Mouse (Mus musculus) neural tube, embryonic 11.5 days (tissue): Measurements from ENCODE around the gene Paqr6. TPM values are rescaled to one million over a fixed set of nuclear protein-coding genes. Genes with fewer than 3 reads are reported as not detected.
"Not testable (repeated sequence)": the region's sequence is repeated elsewhere in the genome, so short reads cannot be mapped to it uniquely, and the experiment has no call there.

ENCODE experiments used
- ATAC-seq: fragments of 200-750 bp; cut with Nextera tagmentation; 2 replicates; pipeline ENCODE4 v1.8.0; 2017; ENCODE audit warnings: moderate number of reproducible peaks, mild to moderate bottlenecking, moderate TSS enrichment, moderate library complexity; ENCODE audit not compliant: insufficient read depth, low FRiP score, low TSS enrichment
- DNase-seq: peaks from one replicate; pipeline ENCODE4 v3.0.0-alpha.2; 2015; ENCODE audit warnings: low spot score
- H3K27ac ChIP-seq: fragments of 300-500 bp; sonication (generic); 2 replicates; pipeline ENCODE4 v1.5.1; 2014; ENCODE audit warnings: low read depth, mild to moderate bottlenecking, low read length
- H3K27me3 ChIP-seq: fragments of 300-500 bp; sonication (generic); 2 replicates; pipeline ENCODE4 v1.6.1; 2014; ENCODE audit warnings: mild to moderate bottlenecking, low read length, mixed read lengths; ENCODE audit not compliant: control insufficient read depth, insufficient read depth
- H3K36me3 ChIP-seq: fragments of 300-500 bp; sonication (generic); 2 replicates; pipeline ENCODE4 v1.6.1; 2014; ENCODE audit warnings: mild to moderate bottlenecking, low read length, moderate library complexity, mixed read lengths; ENCODE audit not compliant: control insufficient read depth, insufficient read depth
- H3K4me1 ChIP-seq: fragments of 300-500 bp; sonication (generic); 2 replicates; pipeline ENCODE4 v1.6.1; 2014; ENCODE audit warnings: low read length, mixed read lengths; ENCODE audit not compliant: control insufficient read depth, insufficient read depth
- H3K4me2 ChIP-seq: fragments of 300-500 bp; sonication (generic); 2 replicates; pipeline ENCODE4 v1.6.1; 2014; ENCODE audit warnings: low read depth, mild to moderate bottlenecking, moderate library complexity
- H3K4me3 ChIP-seq: fragments of 300-500 bp; sonication (generic); 2 replicates; pipeline ENCODE4 v1.5.1; 2014; ENCODE audit warnings: low read depth, low read length
- H3K9ac ChIP-seq: fragments of 300-500 bp; sonication (generic); 2 replicates; pipeline ENCODE4 v1.6.1; 2014; ENCODE audit warnings: mild to moderate bottlenecking, low read length
- H3K9me3 ChIP-seq: fragments of 300-500 bp; sonication (generic); 2 replicates; pipeline ENCODE4 v1.6.1; 2016; ENCODE audit warnings: low read length; ENCODE audit not compliant: control insufficient read depth
- whole genome bisulfite sequencing: fragments of 180-500 bp; shearing (Covaris S2); extraction: QIAGEN DNeasy Blood & Tissue Kit; methylation state at CpG from one replicate; pipeline ENCODE4 v1.1.7; 2014; 5-methylcytosine and 5-hydroxymethylcytosine counted together
- polyA plus RNA-seq: library from polyadenylated mRNA; unstranded; fragments of >200 nt; fragmentation: Nextera tagmentation; extraction: Ambion mirVana; gene quantifications from 2 replicates; pipeline ENCODE4 v1.2.1, GENCODE M21; 2014

The Paqr6 gene
- polyA plus RNA-seq, 1 experiment from 2014 or later, result 1.1 TPM

- WGBS, result 86% methylated on average over 2 of the region's 2 CpGs
- Histone ChIP-seq H3K27ac (no peak overlapping the region), H3K4me2 (no peak overlapping the region), H3K4me1 (no peaks in the 10 kb centered on the region), H3K27me3 (peaks cover 15% of the 10 kb centered on the region), H3K4me3 (no peak overlapping the region), H3K36me3 (peaks cover 27% of the 10 kb centered on the region), H3K9ac (no peak overlapping the region), H3K9me3 (no peaks in the 10 kb centered on the region)
- ATAC-seq (no peak), DNase-seq (peak; percentile 6)
These were observed 2.6 kb upstream of the Paqr6 start for GRCm38 (mm10) chr3:88361612-88362313.

GRCm38 (mm10) chr3:88363700-88364099 is 684 bp upstream of the Paqr6 start:
- no peak for DNase-seq
- Histone ChIP-seq H3K9me3 (no peaks in the 10 kb centered on the region), H3K9ac (no peak overlapping the region), H3K4me2 (no peak overlapping the region), H3K27me3 (peaks cover 15% of the 10 kb centered on the region), H3K27ac (no peak overlapping the region), H3K4me3 (no peak overlapping the region), H3K36me3 (peaks cover 18% of the 10 kb centered on the region), H3K4me1 (no peaks in the 10 kb centered on the region)
- ATAC-seq, result no peak
- 70% methylated on average over 4 of the region's 4 CpGs for WGBS

- Histone ChIP-seq H3K27ac (no peak overlapping the region), H3K4me3 (no peak overlapping the region), H3K9me3 (no peaks in the 10 kb centered on the region; the same call in 1 of the 2 replicates), H3K4me2 (no peak overlapping the region), H3K36me3 (peaks cover 9% of the 10 kb centered on the region), H3K4me1 (no peaks in the 10 kb centered on the region), H3K9ac (no peak overlapping the region), H3K27me3 (peaks cover 15% of the 10 kb centered on the region)
- ATAC-seq (0 out of 2 replicates have a peak, but pooled peaks have one; percentile 4), DNase-seq (no peak)
- 34% methylated on average over 34 of the region's 34 CpGs for WGBS
These were observed 1.4 kb downstream of the Paqr6 start for GRCm38 (mm10) chr3:88365705-88366361.

GRCm38 (mm10) chr3:88366830-88367428 is 2.5 kb downstream of the Paqr6 start:
- Histone ChIP-seq H3K27me3 (peaks cover 15% of the 10 kb centered on the region), H3K4me2 (peak overlapping the region; percentile 13; the same call in 1 of the 2 replicates)
- not testable (repeated sequence) for H3K27ac ChIP-seq, H3K4me1 ChIP-seq, H3K9ac ChIP-seq, H3K36me3 ChIP-seq, H3K9me3 ChIP-seq, H3K4me3 ChIP-seq
- 3% methylated on average over 18 of the region's 22 CpGs for WGBS
- peak; percentile 63 for DNase-seq
- peak; percentile 79 for ATAC-seq

- not testable (repeated sequence) for H3K4me2 ChIP-seq, H3K4me3 ChIP-seq, H3K36me3 ChIP-seq, H3K4me1 ChIP-seq, DNase-seq, ATAC-seq, H3K9ac ChIP-seq, H3K27ac ChIP-seq, H3K9me3 ChIP-seq
- H3K27me3 ChIP-seq, result peaks cover 15% of the 10 kb centered on the region
- WGBS, result 48% methylated on average over 3 of the region's 7 CpGs
These were observed 3.1 kb downstream of the Paqr6 start for GRCm38 (mm10) chr3:88367517-88367916.

GRCm38 (mm10) chr3:88368511-88368910 is 4.1 kb downstream of the Paqr6 start:
- H3K4me2 ChIP-seq, DNase-seq, H3K4me1 ChIP-seq, H3K9me3 ChIP-seq, H3K27ac ChIP-seq, H3K9ac ChIP-seq, H3K36me3 ChIP-seq, ATAC-seq, H3K4me3 ChIP-seq: not testable (repeated sequence)
- H3K27me3 ChIP-seq, result peaks cover 15% of the 10 kb centered on the region
- 93% methylated on average over 7 of the region's 7 CpGs for WGBS

GRCm38 (mm10) chr3:88372643-88373042 is 8.3 kb downstream of the Paqr6 start, which contains the start of gene Bglap3:
Gene Bglap3 (minus strand): TSS chr3:88372743.
- not testable (repeated sequence) for DNase-seq, H3K4me2 ChIP-seq, ATAC-seq, H3K4me3 ChIP-seq, H3K4me1 ChIP-seq, H3K9me3 ChIP-seq, H3K36me3 ChIP-seq, H3K9ac ChIP-seq, H3K27ac ChIP-seq, H3K27me3 ChIP-seq
- WGBS, result 92% methylated on average over 9 of the region's 9 CpGs

GRCm38 (mm10) chr3:88375750-88376626 is 11.6 kb downstream of the Paqr6 start:
- 0 out of 2 replicates have a peak overlapping the region, but pooled peaks have one; percentile 1 for H3K4me2 ChIP-seq
- peak overlapping the region; percentile 2; the same call in 1 of the 2 replicates for H3K9ac ChIP-seq
- not testable (repeated sequence) for H3K4me1 ChIP-seq, H3K36me3 ChIP-seq, H3K4me3 ChIP-seq, H3K27ac ChIP-seq, H3K27me3 ChIP-seq, H3K9me3 ChIP-seq
- ATAC-seq, result peak; percentile 88
- 11% methylated on average over 16 of the region's 19 CpGs for WGBS
- peak; percentile 75 for DNase-seq
